Mouse (Mus musculus) liver, embryonic 11.5 days (tissue): ENCODE measurements at regions not wholly inside any gene's neighbourhood (a gene's known extent, or its start where the extent isn't known, plus 50 kb on each side); places are given as distances from the start of the nearest gene placed in this dataset.

Experiments
- ATAC-seq: fragments of 200-750 bp; cut with Nextera tagmentation; replicated peaks from 2 replicates; pipeline ENCODE4 v1.8.0; 2017; ENCODE audit warnings: moderate number of reproducible peaks, mild to moderate bottlenecking, moderate TSS enrichment, moderate library complexity; ENCODE audit not compliant: low FRiP score
- DNase-seq: peaks from one replicate; pipeline ENCODE4 v3.0.0-alpha.2; 2017; ENCODE audit warnings: low spot score
- H3K27ac ChIP-seq: fragments of 300-500 bp; sonication (generic); 2 replicates; pipeline ENCODE4 v1.5.1; 2014; ENCODE audit warnings: mild to moderate bottlenecking, low read depth, low read length, control low read depth
- H3K27me3 ChIP-seq: fragments of 300-500 bp; sonication (generic); replicated peaks from 2 replicates; pipeline ENCODE4 v1.6.1; 2014; ENCODE audit warnings: low read length, mixed read lengths; ENCODE audit not compliant: control insufficient read depth, insufficient read depth
- H3K36me3 ChIP-seq: fragments of 300-500 bp; sonication (generic); 2 replicates; pipeline ENCODE4 v1.6.1; 2014; ENCODE audit warnings: mild to moderate bottlenecking, low read length, moderate library complexity, mixed read lengths; ENCODE audit not compliant: control insufficient read depth, insufficient read depth
- H3K4me1 ChIP-seq: fragments of 300-500 bp; sonication (generic); replicated peaks from 2 replicates; pipeline ENCODE4 v1.6.1; 2014; ENCODE audit warnings: low read length, mixed read lengths; ENCODE audit not compliant: control insufficient read depth, insufficient read depth
- H3K4me2 ChIP-seq: fragments of 300-500 bp; sonication (generic); 2 replicates; pipeline ENCODE4 v1.6.1; 2014; ENCODE audit warnings: mild to moderate bottlenecking, control low read depth, moderate library complexity
- H3K4me3 ChIP-seq: fragments of 300-500 bp; sonication (generic); 2 replicates; pipeline ENCODE4 v1.5.1; 2014; ENCODE audit warnings: low read depth, low read length, control low read depth
- H3K9ac ChIP-seq: fragments of 300-500 bp; sonication (generic); 2 replicates; pipeline ENCODE4 v1.6.1; 2014; ENCODE audit warnings: low read depth, low read length, control low read depth
- H3K9me3 ChIP-seq: fragments of 300-500 bp; sonication (generic); 2 replicates; pipeline ENCODE4 v1.6.1; 2016; ENCODE audit warnings: low read length, inconsistent platforms, mixed read lengths; ENCODE audit not compliant: control insufficient read depth
- WGBS: fragments of 180-500 bp; shearing (Covaris S2); extraction: QIAGEN DNeasy Blood & Tissue Kit; methylation state at CpG from one replicate; pipeline ENCODE4 v1.1.7; 2014; 5-methylcytosine and 5-hydroxymethylcytosine counted together

- Histone ChIP-seq H3K9me3 (no peaks in the 10 kb centered on the region), H3K9ac (no peak overlapping the region), H3K4me2 (no peak overlapping the region), H3K27ac (no peak overlapping the region), H3K36me3 (no peaks in the 10 kb centered on the region), H3K27me3 (no peaks in the 10 kb centered on the region), H3K4me3 (no peak overlapping the region), H3K4me1 (no peaks in the 10 kb centered on the region)
- ATAC-seq (no peak), DNase-seq (no peak)
- WGBS: 38% methylated on average over 4 of the region's 4 CpGs
Observed at GRCm38 (mm10) chr6:143668551-143668950, 501.5 kb downstream of the Etnk1 start.

- Histone ChIP-seq H3K4me3 (no peak overlapping the region), H3K9ac (no peak overlapping the region)
- DNase-seq: no peak
Observed at GRCm38 (mm10) chr6:143669446-143670130, 502.6 kb downstream of the Etnk1 start.

GRCm38 (mm10) chr6:143690131-143690530 is 523.1 kb downstream of the Etnk1 start:
- ATAC-seq (no peak), DNase-seq (no peak)
- Histone ChIP-seq H3K27ac (no peak overlapping the region), H3K27me3 (no peaks in the 10 kb centered on the region), H3K4me2 (no peak overlapping the region), H3K4me1 (no peaks in the 10 kb centered on the region), H3K4me3 (no peak overlapping the region), H3K9ac (no peak overlapping the region), H3K36me3 (no peaks in the 10 kb centered on the region), H3K9me3 (0 out of 2 replicates have a peak, but pooled peaks cover 3% of the 10 kb centered on the region)
- WGBS: 83% methylated on average over 9 of the region's 9 CpGs

More at GRCm38 (mm10) chr6:143669446-143670130, 502.6 kb downstream of the Etnk1 start:
- no peaks in the 10 kb centered on the region for H3K36me3 ChIP-seq
- no peak overlapping the region for H3K27ac ChIP-seq
- WGBS: 71% methylated on average over 3 of the region's 3 CpGs
- H3K9me3 ChIP-seq: no peaks in the 10 kb centered on the region
- no peak overlapping the region for H3K4me2 ChIP-seq
- no peaks in the 10 kb centered on the region for H3K27me3 ChIP-seq
- no peaks in the 10 kb centered on the region for H3K4me1 ChIP-seq
- no peak for ATAC-seq

GRCm38 (mm10) chr6:143690866-143691265 is 523.8 kb downstream of the Etnk1 start:
- 82% methylated on average over 6 of the region's 6 CpGs for WGBS
- no peak for DNase-seq

GRCm38 (mm10) chr6:143697997-143698396 is 531.0 kb downstream of the Etnk1 start:
- H3K27ac ChIP-seq: no peak overlapping the region
- 62% methylated on average over 6 of the region's 6 CpGs for WGBS
- no peaks in the 10 kb centered on the region for H3K9me3 ChIP-seq

More at GRCm38 (mm10) chr6:143690866-143691265, 523.8 kb downstream of the Etnk1 start:
- 0 out of 2 replicates have a peak, but pooled peaks cover 3% of the 10 kb centered on the region for H3K9me3 ChIP-seq
- no peak overlapping the region for H3K4me3 ChIP-seq
- no peak overlapping the region for H3K4me2 ChIP-seq
- no peak for ATAC-seq
- no peaks in the 10 kb centered on the region for H3K36me3 ChIP-seq
- H3K4me1 ChIP-seq: no peaks in the 10 kb centered on the region
- H3K27me3 ChIP-seq: no peaks in the 10 kb centered on the region
- no peak overlapping the region for H3K9ac ChIP-seq
- no peak overlapping the region for H3K27ac ChIP-seq

GRCm38 (mm10) chr6:143703984-143704383 is 537.0 kb downstream of the Etnk1 start:
- Histone ChIP-seq H3K4me3 (no peak overlapping the region), H3K27ac (no peak overlapping the region), H3K4me2 (no peak overlapping the region), H3K9ac (no peak overlapping the region), H3K4me1 (no peaks in the 10 kb centered on the region), H3K27me3 (no peaks in the 10 kb centered on the region), H3K36me3 (no peaks in the 10 kb centered on the region), H3K9me3 (no peaks in the 10 kb centered on the region)
- WGBS: 83% methylated on average over 8 of the region's 8 CpGs
- no peak for DNase-seq
- no peak for ATAC-seq

More at GRCm38 (mm10) chr6:143697997-143698396, 531.0 kb downstream of the Etnk1 start:
- H3K9ac ChIP-seq: no peak overlapping the region
- H3K27me3 ChIP-seq: no peaks in the 10 kb centered on the region
- ATAC-seq (no peak), DNase-seq (no peak)
- no peak overlapping the region for H3K4me3 ChIP-seq
- no peaks in the 10 kb centered on the region for H3K36me3 ChIP-seq
- no peak overlapping the region for H3K4me2 ChIP-seq
- no peaks in the 10 kb centered on the region for H3K4me1 ChIP-seq

- H3K4me2 ChIP-seq: no peak overlapping the region
- no peak overlapping the region for H3K4me3 ChIP-seq
- no peaks in the 10 kb centered on the region for H3K4me1 ChIP-seq
- no peaks in the 10 kb centered on the region for H3K9me3 ChIP-seq
- WGBS: 71% methylated on average over 10 of the region's 10 CpGs
- no peak for DNase-seq
- no peaks in the 10 kb centered on the region for H3K36me3 ChIP-seq
- no peak for ATAC-seq
- no peak overlapping the region for H3K9ac ChIP-seq
- no peaks in the 10 kb centered on the region for H3K27me3 ChIP-seq
- H3K27ac ChIP-seq: no peak overlapping the region
Observed at GRCm38 (mm10) chr6:143706451-143706850, 539.4 kb downstream of the Etnk1 start.

GRCm38 (mm10) chr6:143714461-143714860 is 547.4 kb downstream of the Etnk1 start:
- ATAC-seq: no peak
- no peak for DNase-seq
- H3K4me2 ChIP-seq: no peak overlapping the region
- no peaks in the 10 kb centered on the region for H3K4me1 ChIP-seq
- no peak overlapping the region for H3K27ac ChIP-seq
- H3K4me3 ChIP-seq: no peak overlapping the region
- H3K36me3 ChIP-seq: no peaks in the 10 kb centered on the region
- no peaks in the 10 kb centered on the region for H3K27me3 ChIP-seq
- no peak overlapping the region for H3K9ac ChIP-seq
- 87% methylated on average over 10 of the region's 10 CpGs for WGBS
- no peaks in the 10 kb centered on the region for H3K9me3 ChIP-seq

- DNase-seq: no peak
- H3K4me1 ChIP-seq: no peaks in the 10 kb centered on the region
- no peaks in the 10 kb centered on the region for H3K36me3 ChIP-seq
- no peaks in the 10 kb centered on the region for H3K9me3 ChIP-seq
- H3K4me2 ChIP-seq: no peak overlapping the region
- H3K27ac ChIP-seq: no peak overlapping the region
- ATAC-seq: no peak
- H3K9ac ChIP-seq: no peak overlapping the region
- H3K4me3 ChIP-seq: no peak overlapping the region
- H3K27me3 ChIP-seq: no peaks in the 10 kb centered on the region
Observed at GRCm38 (mm10) chr6:143750074-143750473, 583.1 kb downstream of the Etnk1 start.
